Mouse (Mus musculus): ENCODE results near the gene Sgca.

Gene Sgca

GRCm38 (mm10) chr11:94943054-94943453 is 33.1 kb downstream of the Sgca start:
- DNase-seq (ENCODE audit: low read depth) = no peak

GRCm38 (mm10) chr11:94942282-94943023 is 33.7 kb downstream of the Sgca start:
- peak; percentile 40 for DNase-seq (ENCODE audit: low read depth)

GRCm38 (mm10) chr11:94941776-94942175 is 34.4 kb downstream of the Sgca start:
- no peak for DNase-seq (ENCODE audit: low read depth)

GRCm38 (mm10) chr11:94941121-94941520 is 35.0 kb downstream of the Sgca start:
- DNase-seq (ENCODE audit: low read depth) = no peak

- peak; percentile 44 for DNase-seq (ENCODE audit: low read depth)
Observed at GRCm38 (mm10) chr11:94939280-94939679, 36.8 kb downstream of the Sgca start.

- no peak for DNase-seq (ENCODE audit: low read depth)
Observed at GRCm38 (mm10) chr11:94938296-94938695, 37.8 kb downstream of the Sgca start.

- no peak for DNase-seq (ENCODE audit: low read depth)
Observed at GRCm38 (mm10) chr11:94937787-94938186, 38.3 kb downstream of the Sgca start.

GRCm38 (mm10) chr11:94937335-94937781 is 38.8 kb downstream of the Sgca start:
- no peak for DNase-seq (ENCODE audit: low read depth)

- peak; percentile 74 for DNase-seq (ENCODE audit: low read depth)
Observed at GRCm38 (mm10) chr11:94936851-94937295, 39.3 kb downstream of the Sgca start.

- no peak for DNase-seq (ENCODE audit: low read depth)
Observed at GRCm38 (mm10) chr11:94936045-94936444, 40.1 kb downstream of the Sgca start, which contains the start of gene Col1a1. TSS of gene Col1a1 (plus strand) at chr11:94936224.

- DNase-seq (ENCODE audit: low read depth) = no peak
Observed at GRCm38 (mm10) chr11:94934526-94934925, 41.6 kb downstream of the Sgca start.

GRCm38 (mm10) chr11:94933584-94933983 is 42.5 kb downstream of the Sgca start:
- no peak for DNase-seq (ENCODE audit: low read depth)

GRCm38 (mm10) chr11:94930151-94930550 is 46.0 kb downstream of the Sgca start:
- DNase-seq (ENCODE audit: low read depth) = no peak

- no peak for DNase-seq (ENCODE audit: low read depth)
Observed at GRCm38 (mm10) chr11:94929599-94929998, 46.5 kb downstream of the Sgca start.

GRCm38 (mm10) chr11:94928820-94929219 is 47.3 kb downstream of the Sgca start:
- DNase-seq (ENCODE audit: low read depth) = no peak

GRCm38 (mm10) chr11:94927771-94928291 is 48.3 kb downstream of the Sgca start:
- DNase-seq (ENCODE audit: low read depth) = no peak

GRCm38 (mm10) chr11:94926431-94926830 is 49.7 kb downstream of the Sgca start:
- no peak for DNase-seq (ENCODE audit: low read depth)

- no peak for DNase-seq (ENCODE audit: low read depth)
Observed at GRCm38 (mm10) chr11:94924977-94925376, 51.1 kb downstream of the Sgca start.

GRCm38 (mm10) chr11:94920996-94921401 is 55.1 kb downstream of the Sgca start:
- no peak for DNase-seq (ENCODE audit: low read depth)

- DNase-seq (ENCODE audit: low read depth) = no peak
Observed at GRCm38 (mm10) chr11:94917717-94918116, 58.4 kb downstream of the Sgca start.

- DNase-seq (ENCODE audit: low read depth) = no peak
Observed at GRCm38 (mm10) chr11:94916477-94916876, 59.6 kb downstream of the Sgca start.

- DNase-seq (ENCODE audit: low read depth) = no peak
Observed at GRCm38 (mm10) chr11:94915675-94916403, 60.3 kb downstream of the Sgca start.
